Mouse (Mus musculus) stomach, adult 2 months (tissue): Measurements from ENCODE around the gene Gm14819. TPM values are rescaled to one million over a fixed set of nuclear protein-coding genes. Genes with fewer than 3 reads are reported as not detected.

Experiments used
- polyA plus RNA-seq: library from polyadenylated mRNA; depleted of rRNA; stranded (reverse); fragments of >200 nt; gene quantifications from 2 replicates; pipeline ENCODE4 v1.2.3, GENCODE M21; 2012; rRNA removed

The Gm14819 gene
- polyA plus RNA-seq: not detected in 2 replicates

GRCm38 (mm10) chrX:35403883-35404282 is at the start of gene Gm14819:
Gene Gm14819 (plus strand): TSS chrX:35404183.

